8 mouse cellular contexts compared by ENCODE assay signal in the genomic region with DNA sequence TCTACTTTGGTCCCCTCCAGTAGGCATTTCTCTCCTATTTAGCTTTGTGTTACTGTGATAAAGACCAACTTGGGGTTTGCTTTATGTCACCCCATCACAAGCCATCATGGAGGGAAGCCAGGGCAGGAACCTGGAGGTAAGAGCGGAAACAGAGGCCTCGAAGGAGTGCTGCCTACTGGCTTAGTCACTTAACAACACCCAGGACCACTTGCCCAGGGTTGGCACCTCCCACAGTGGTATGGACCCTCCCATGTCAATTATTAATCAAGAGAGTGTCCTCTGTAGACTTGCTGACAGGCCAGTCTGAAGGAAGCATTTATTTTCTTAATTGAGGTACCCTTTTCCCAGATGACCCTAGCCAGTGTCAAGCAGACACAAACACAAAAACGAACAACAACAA. TPM values are rescaled to one million over a fixed set of nuclear protein-coding genes. Genes with fewer than 3 reads are reported as not detected.
DNase-seq lines count a peak whose midpoint lies in the region; ATAC-seq and TF ChIP-seq lines count a peak whose summit lies in the region.

No protein-coding gene starts in this region.

- no peak for TF ChIP-seq EP300 in liver, postnatal 0 days (IDR thresholded peaks at IDR 0.05; ENCODE audit: low read depth)

- no peak overlapping the region for H3K27ac ChIP-seq in brown adipose tissue, adult 24 weeks (replicated peaks; ENCODE audit: low read depth, low read length)
- H3K27ac ChIP-seq in intestine, embryonic 15.5 days = peak overlapping the region; percentile 99
- H3K27ac ChIP-seq in liver, postnatal 0 days (ENCODE audit: low read depth) = peak overlapping the region; percentile 99

- peaks cover 2% of the 10 kb centered on the region; the same call in 1 of the 2 replicates for H3K4me1 ChIP-seq in brown adipose tissue, adult 24 weeks (ENCODE audit: control insufficient read depth, insufficient read depth, insufficient read length, low read length)
- peaks cover 5% of the 10 kb centered on the region for H3K4me1 ChIP-seq in intestine, embryonic 15.5 days (replicated peaks)
- peaks cover 12% of the 10 kb centered on the region; the same call in 1 of the 2 replicates for H3K4me1 ChIP-seq in liver, postnatal 0 days (ENCODE audit: insufficient read depth)

- H3K4me2 ChIP-seq in intestine, embryonic 15.5 days (replicated peaks) = peak overlapping the region; percentile 64
- peak overlapping the region; percentile 80 for H3K4me2 ChIP-seq in liver, postnatal 0 days (ENCODE audit: low read depth, low read length)

- peak; percentile 36 for DNase-seq in cerebellum, adult 11-12 months
- no peak for DNase-seq in cerebellum, adult 18-20 months
- DNase-seq in liver, postnatal 0 days = no peak
- no peak for DNase-seq in adrenal gland, postnatal 36 days
- DNase-seq in adipocyte (ENCODE audit: low spot score) = no peak
- DNase-seq in left cerebral cortex, adult 18-20 months (ENCODE audit: low spot score in 2 of 2) = no peak

- no peaks in the 10 kb centered on the region for H3K9me3 ChIP-seq in intestine, embryonic 15.5 days
- no peaks in the 10 kb centered on the region for H3K9me3 ChIP-seq in liver, postnatal 0 days (ENCODE audit: low read length)

- no peak for TF ChIP-seq CTCF in liver, postnatal 0 days (IDR thresholded peaks at IDR 0.05; ENCODE audit: low read depth)

- 45% methylated on average over 3 of the region's 3 CpGs for WGBS in intestine, embryonic 15.5 days
- 49% methylated on average over 3 of the region's 3 CpGs for WGBS in liver, postnatal 0 days (ENCODE audit: insufficient replicate concordance)

- no peaks in the 10 kb centered on the region for H3K27me3 ChIP-seq in intestine, embryonic 15.5 days (replicated peaks)
- no peaks in the 10 kb centered on the region for H3K27me3 ChIP-seq in liver, postnatal 0 days (ENCODE audit: insufficient read depth, low read length)

- 0 out of 2 replicates have a peak, but pooled peaks cover 4% of the 10 kb centered on the region for H3K36me3 ChIP-seq in intestine, embryonic 15.5 days
- no peaks in the 10 kb centered on the region for H3K36me3 ChIP-seq in liver, postnatal 0 days (replicated peaks; ENCODE audit: insufficient read depth, low read length)

- H3K9ac ChIP-seq in intestine, embryonic 15.5 days = peak overlapping the region; percentile 82
- H3K9ac ChIP-seq in liver, postnatal 0 days (replicated peaks) = peak overlapping the region; percentile 83

- ATAC-seq in intestine, embryonic 15.5 days = peak; percentile 76
- peak; percentile 22; the same call in 1 of the 2 replicates for ATAC-seq in liver, postnatal 0 days

- peak overlapping the region; percentile 73 for H3K4me3 ChIP-seq in brown adipose tissue, adult 24 weeks (ENCODE audit: insufficient read depth, low read depth, low read length)
- peak overlapping the region; percentile 71 for H3K4me3 ChIP-seq in intestine, embryonic 15.5 days (replicated peaks)
- H3K4me3 ChIP-seq in liver, postnatal 0 days (ENCODE audit: low read depth, low read length) = peak overlapping the region; percentile 77

RNA-seq across cellular contexts. Expression of a gene that starts 0.5 kb away (rescaled TPM):
- 2.1 and 2.4 TPM in 2 replicates for polyA plus RNA-seq in brown adipose tissue, adult 24 weeks (2012; ENCODE audit: insufficient read depth, insufficient read length, missing spikeins)
- 15.5 and 16.7 TPM in 2 replicates for polyA plus RNA-seq in intestine, embryonic 15.5 days (2015; fragmentation: Nextera tagmentation; extraction: Ambion mirVana)
- 2.5 and 3.0 TPM in 2 replicates for polyA plus RNA-seq in liver, postnatal 0 days (2015; fragmentation: Nextera tagmentation; extraction: Ambion mirVana)
- total RNA-seq in adrenal gland, postnatal 36 days (2021) = 1 to 10 TPM; 4.4 to 7.2 TPM
- 10 to 100 TPM in 1 of 2 experiments, 1 to 10 TPM in 1; 9.4 to 10.3 TPM for total RNA-seq in left cerebral cortex, adult 18-20 months (2021)

RNA-seq across cellular contexts. Expression of a gene that starts 11.5 kb away (rescaled TPM):
- polyA plus RNA-seq in brown adipose tissue, adult 24 weeks (2012; ENCODE audit: insufficient read depth, insufficient read length, missing spikeins) = 0.50 and 1.9 TPM in 2 replicates
- polyA plus RNA-seq in intestine, embryonic 15.5 days (2015; fragmentation: Nextera tagmentation; extraction: Ambion mirVana) = 31.9 and 35.1 TPM in 2 replicates
- polyA plus RNA-seq in liver, postnatal 0 days (2015; fragmentation: Nextera tagmentation; extraction: Ambion mirVana) = 1.0 and 1.2 TPM in 2 replicates
- total RNA-seq in adrenal gland, postnatal 36 days (2021) = 1 to 10 TPM; 4.2 to 4.7 TPM
- 1 to 10 TPM; 2.0 to 2.2 TPM for total RNA-seq in left cerebral cortex, adult 18-20 months (2021)

RNA-seq across cellular contexts. Expression of a gene that starts 14.6 kb away (rescaled TPM):
- polyA plus RNA-seq in brown adipose tissue, adult 24 weeks (2012; ENCODE audit: insufficient read depth, insufficient read length, missing spikeins) = not detected in 2 replicates
- 0.19 TPM in 1 of 2 replicates, not detected in the other for polyA plus RNA-seq in intestine, embryonic 15.5 days (2015; fragmentation: Nextera tagmentation; extraction: Ambion mirVana)
- polyA plus RNA-seq in liver, postnatal 0 days (2015; fragmentation: Nextera tagmentation; extraction: Ambion mirVana) = not detected in 2 replicates
- total RNA-seq in adrenal gland, postnatal 36 days (2021) = 100 to 1,000 TPM; 363 to 581 TPM
- under 1 TPM; 0.30 to 0.74 TPM for total RNA-seq in left cerebral cortex, adult 18-20 months (2021)

RNA-seq across cellular contexts. Expression of a gene that starts 17.2 kb away (rescaled TPM):
- 41.6 and 83.6 TPM in 2 replicates for polyA plus RNA-seq in brown adipose tissue, adult 24 weeks (2012; ENCODE audit: insufficient read depth, insufficient read length, missing spikeins)
- polyA plus RNA-seq in intestine, embryonic 15.5 days (2015; fragmentation: Nextera tagmentation; extraction: Ambion mirVana) = 0.25 TPM in 1 of 2 replicates, not detected in the other
- polyA plus RNA-seq in liver, postnatal 0 days (2015; fragmentation: Nextera tagmentation; extraction: Ambion mirVana) = 0.26 and 6.0 TPM in 2 replicates
- 1 to 10 TPM in 1 of 2 experiments, under 1 TPM in 1; 0.43 to 1.2 TPM for total RNA-seq in adrenal gland, postnatal 36 days (2021)
- total RNA-seq in left cerebral cortex, adult 18-20 months (2021) = 1 to 10 TPM; 6.9 to 8.1 TPM

RNA-seq across cellular contexts. Expression of a gene that starts 38.0 kb away (rescaled TPM):
- polyA plus RNA-seq in brown adipose tissue, adult 24 weeks (2012; ENCODE audit: insufficient read depth, insufficient read length, missing spikeins) = 98.2 and 141 TPM in 2 replicates
- polyA plus RNA-seq in intestine, embryonic 15.5 days (2015; fragmentation: Nextera tagmentation; extraction: Ambion mirVana) = 202 and 212 TPM in 2 replicates
- 83.8 and 89.4 TPM in 2 replicates for polyA plus RNA-seq in liver, postnatal 0 days (2015; fragmentation: Nextera tagmentation; extraction: Ambion mirVana)
- total RNA-seq in adrenal gland, postnatal 36 days (2021) = 10 to 100 TPM; 84.0 to 84.2 TPM
- total RNA-seq in left cerebral cortex, adult 18-20 months (2021) = 100 to 1,000 TPM; 104 to 110 TPM

Comparison
In these comparisons a context has a peak if more than half of its experiments do, and no peak if none do; other contexts are left out.
1. RNA of a gene that starts 11.5 kb away (polyA plus RNA-seq): 31.9 to 35.1 TPM in intestine, embryonic 15.5 days; 0.50 to 1.9 TPM in brown adipose tissue, adult 24 weeks and 1.0 to 1.2 TPM in liver, postnatal 0 days; every median in the first group is over 10 times any median in the second.
2. Peak in every context shown above with its lines, with median percentiles within 50 percentile points of each other: H3K4me3 ChIP-seq.